Mouse (Mus musculus) NIH3T3 (cell line): ENCODE results near the gene Gpr108.
"Not testable (repeated sequence)": the region's sequence is repeated elsewhere in the genome, so short reads cannot be mapped to it uniquely, and the experiment has no call there.

Experiments
- DNase-seq: peaks from one replicate; pipeline ENCODE4 v3.0.0-alpha.2; 2012; ENCODE audit warnings: low read depth

Gpr108 gene

GRCm38 (mm10) chr17:57248201-57248699 is at the start of gene Gpr108:
Gpr108 (minus strand) TSS chr17:57248446.
- peak; percentile 94 for DNase-seq

- no peak for DNase-seq
These were observed 48.8 kb upstream of the Gpr108 start for GRCm38 (mm10) chr17:57297040-57297439.

GRCm38 (mm10) chr17:57295935-57296334 is 47.7 kb upstream of the Gpr108 start:
- DNase-seq, result no peak

- no peak for DNase-seq
These were observed 44.7 kb upstream of the Gpr108 start for GRCm38 (mm10) chr17:57292968-57293367.

GRCm38 (mm10) chr17:57292302-57292701 is 44.1 kb upstream of the Gpr108 start:
- no peak for DNase-seq

- DNase-seq, result no peak
These were observed 42.4 kb upstream of the Gpr108 start for GRCm38 (mm10) chr17:57290671-57291055.

GRCm38 (mm10) chr17:57290001-57290670 is 41.9 kb upstream of the Gpr108 start:
- DNase-seq, result no peak

- DNase-seq, result no peak
These were observed 41.0 kb upstream of the Gpr108 start for GRCm38 (mm10) chr17:57289252-57289651.

GRCm38 (mm10) chr17:57286718-57287355 is 38.6 kb upstream of the Gpr108 start:
- DNase-seq, result no peak

GRCm38 (mm10) chr17:57285077-57285476 is 36.8 kb upstream of the Gpr108 start:
- no peak for DNase-seq

- DNase-seq, result no peak
These were observed 35.7 kb upstream of the Gpr108 start for GRCm38 (mm10) chr17:57283906-57284305.

- DNase-seq, result no peak
These were observed 32.2 kb upstream of the Gpr108 start for GRCm38 (mm10) chr17:57280411-57280810.

- no peak for DNase-seq
These were observed 31.5 kb upstream of the Gpr108 start for GRCm38 (mm10) chr17:57279591-57280224.

- DNase-seq, result no peak
These were observed 30.8 kb upstream of the Gpr108 start, which contains the start of gene Vav1 for GRCm38 (mm10) chr17:57278943-57279590. Vav1 (plus strand) TSS chr17:57279100.

GRCm38 (mm10) chr17:57278537-57278936 is 30.3 kb upstream of the Gpr108 start:
- DNase-seq, result no peak

- not testable (repeated sequence) for DNase-seq
These were observed 29.5 kb upstream of the Gpr108 start for GRCm38 (mm10) chr17:57277598-57278261.

GRCm38 (mm10) chr17:57276634-57277121 is 28.4 kb upstream of the Gpr108 start:
- DNase-seq, result peak; percentile 95

GRCm38 (mm10) chr17:57275997-57276351 is 27.7 kb upstream of the Gpr108 start:
- DNase-seq, result peak; percentile 38

GRCm38 (mm10) chr17:57275111-57275996 is 27.1 kb upstream of the Gpr108 start:
- DNase-seq, result peak; percentile 94

GRCm38 (mm10) chr17:57274686-57275085 is 26.4 kb upstream of the Gpr108 start:
- peak; percentile 62 for DNase-seq

- DNase-seq, result no peak
These were observed 25.6 kb upstream of the Gpr108 start for GRCm38 (mm10) chr17:57273846-57274245.
